Mouse (Mus musculus): Measurements from ENCODE around the gene Mex3d. TPM values are rescaled to one million over a fixed set of nuclear protein-coding genes. Genes with fewer than 3 reads are reported as not detected.

Mex3d gene
- polyA plus RNA-seq, 2 experiments: 8.2 to 44.0 TPM

DNA sequence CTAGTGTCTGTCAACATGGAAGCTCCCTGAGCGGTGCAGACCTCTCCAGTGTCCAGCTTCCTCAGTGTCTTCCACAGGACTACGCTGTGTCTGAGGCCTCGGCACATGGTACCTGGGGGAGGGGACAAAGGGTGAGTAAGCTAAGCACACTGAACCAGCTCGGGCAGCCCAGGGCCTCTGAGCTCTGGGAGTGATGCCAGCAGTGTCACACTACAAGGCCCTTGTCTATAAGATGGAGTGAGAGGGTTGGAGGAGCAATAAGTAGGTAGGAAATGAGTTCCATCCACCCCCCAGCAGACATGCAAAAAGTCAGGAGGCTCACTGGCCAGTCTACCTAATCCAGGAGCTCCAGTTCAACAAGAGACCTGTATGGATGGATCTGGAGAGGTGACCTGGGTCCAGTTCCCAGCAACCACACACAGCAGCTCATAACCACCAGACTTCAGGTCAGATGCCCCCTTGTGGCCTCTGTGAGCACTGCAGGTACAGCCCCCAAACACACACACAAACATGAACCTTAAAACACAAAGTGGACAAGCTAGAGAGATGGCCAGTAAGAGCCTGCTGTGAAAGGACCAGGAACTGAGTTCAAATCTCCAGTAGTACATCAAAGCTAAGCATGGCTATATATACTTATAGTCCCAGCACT lies 15.7 kb upstream of the Mex3d start:
- 93% methylated on average over 4 of the region's 4 CpGs for WGBS

DNA sequence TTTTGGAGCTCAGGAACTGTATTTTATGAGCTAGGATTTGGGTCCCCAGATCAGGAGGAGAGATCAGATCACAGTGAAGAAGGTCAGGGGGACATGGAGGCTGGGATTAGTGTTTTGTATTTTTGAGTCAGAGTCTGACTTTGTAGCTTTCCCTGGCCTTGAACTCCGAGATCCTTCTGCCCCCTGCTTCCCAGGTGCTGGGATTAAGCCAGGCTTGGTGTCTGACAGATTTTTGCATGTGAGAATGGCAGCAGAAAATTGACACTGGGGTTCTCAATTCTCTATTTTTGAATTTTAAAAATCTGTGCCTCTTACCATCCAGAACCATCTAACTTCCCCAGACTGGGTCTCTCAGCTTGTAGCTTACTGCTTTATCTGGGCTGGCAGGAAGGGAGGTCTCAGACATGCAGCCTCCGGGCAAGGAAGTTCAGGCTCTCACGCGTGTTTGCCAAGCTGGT lies 13.3 kb upstream of the Mex3d start:
- DNase-seq (ENCODE audit: low spot score) (no peak), ATAC-seq (ENCODE audit: low FRiP score, low read depth) (no peak)
- Histone ChIP-seq H3K27me3 (ENCODE audit: control insufficient read depth, insufficient read depth, low read length) (no peaks in the 10 kb centered on the region), H3K4me3 (replicated peaks; ENCODE audit: low read length) (peak overlapping the region; percentile 83), H3K4me2 (replicated peaks; ENCODE audit: low read depth, low read length, severe bottlenecking) (peak overlapping the region; percentile 53; the same call in 1 of the 2 replicates), H3K36me3 (ENCODE audit: control insufficient read depth, insufficient read depth, low read length) (peaks cover 49% of the 10 kb centered on the region), H3K9ac (ENCODE audit: low read depth, low read length, severe bottlenecking) (0 out of 2 replicates have a peak overlapping the region, but pooled peaks have one; percentile 40), H3K9me3 (ENCODE audit: control insufficient read depth, low read length) (no peaks in the 10 kb centered on the region), H3K4me1 (ENCODE audit: control insufficient read depth, insufficient read depth, low read length) (peaks cover 23% of the 10 kb centered on the region), H3K27ac (replicated peaks; ENCODE audit: low read depth, low read length) (no peak overlapping the region; the same call in 1 of the 2 replicates)
- 79% methylated on average over 4 of the region's 4 CpGs for WGBS
- TF ChIP-seq POLR2A (IDR thresholded peaks at IDR 0.05; ENCODE audit: borderline replicate concordance, extremely low read depth, insufficient read depth, insufficient read length): no peak

More for the DNA sequence above, 15.7 kb upstream of the Mex3d start:
- Histone ChIP-seq H3K4me2 (replicated peaks; ENCODE audit: low read depth, low read length, severe bottlenecking) (no peak overlapping the region), H3K27ac (replicated peaks; ENCODE audit: low read depth, low read length) (no peak overlapping the region), H3K9me3 (ENCODE audit: control insufficient read depth, low read length) (no peaks in the 10 kb centered on the region), H3K9ac (ENCODE audit: low read depth, low read length, severe bottlenecking) (no peak overlapping the region), H3K27me3 (ENCODE audit: control insufficient read depth, insufficient read depth, low read length) (no peaks in the 10 kb centered on the region), H3K36me3 (ENCODE audit: control insufficient read depth, insufficient read depth, low read length) (peaks cover 32% of the 10 kb centered on the region), H3K4me1 (ENCODE audit: control insufficient read depth, insufficient read depth, low read length) (peaks cover 19% of the 10 kb centered on the region), H3K4me3 (replicated peaks; ENCODE audit: low read length) (no peak overlapping the region)
- ATAC-seq (ENCODE audit: low FRiP score, low read depth) (no peak), DNase-seq (ENCODE audit: low spot score) (no peak)
- no peak for TF ChIP-seq POLR2A (IDR thresholded peaks at IDR 0.05; ENCODE audit: borderline replicate concordance, extremely low read depth, insufficient read depth, insufficient read length)

DNA sequence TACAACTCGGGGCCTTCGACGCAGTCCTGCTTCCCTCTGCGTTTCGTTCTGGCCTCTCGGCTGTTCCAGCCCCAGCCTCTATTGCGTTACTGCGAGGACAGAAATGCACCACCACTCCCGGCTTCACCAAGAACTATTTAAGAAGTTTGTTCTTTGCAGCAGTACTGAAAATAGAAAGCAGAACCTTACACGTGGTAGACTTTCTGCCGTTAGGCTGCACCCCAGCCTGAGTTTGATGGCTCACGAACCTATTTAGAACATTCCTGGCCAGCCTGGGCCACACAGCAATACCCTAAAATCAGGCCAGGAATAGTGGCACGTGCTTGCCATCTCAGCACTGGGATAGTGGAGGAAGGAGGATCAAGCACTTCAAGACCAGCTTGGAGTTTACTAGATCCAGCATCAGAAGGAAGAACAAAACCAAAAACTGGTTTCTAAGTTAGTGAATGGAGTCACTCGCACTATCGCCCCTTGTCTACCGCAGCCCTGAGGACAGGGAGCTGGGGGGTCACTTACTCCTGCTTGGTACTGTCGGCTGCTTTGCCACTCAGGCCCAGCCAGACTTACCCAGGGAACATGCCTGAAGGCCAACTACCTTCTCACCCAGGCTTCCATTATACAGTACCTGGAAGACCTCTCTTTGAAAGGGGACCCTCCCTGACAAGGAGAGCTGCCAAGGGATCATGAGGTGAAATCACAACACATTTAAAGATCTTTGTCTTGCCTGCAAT lies 12.7 kb upstream of the Mex3d start:
- 13% methylated on average over 17 of the region's 17 CpGs for WGBS
- Histone ChIP-seq H3K4me2 (replicated peaks; ENCODE audit: low read depth, low read length, severe bottlenecking) (peak overlapping the region; percentile 53), H3K4me3 (replicated peaks; ENCODE audit: low read length) (peak overlapping the region; percentile 83), H3K27me3 (ENCODE audit: control insufficient read depth, insufficient read depth, low read length) (no peaks in the 10 kb centered on the region), H3K4me1 (ENCODE audit: control insufficient read depth, insufficient read depth, low read length) (peaks cover 19% of the 10 kb centered on the region), H3K36me3 (ENCODE audit: control insufficient read depth, insufficient read depth, low read length) (peaks cover 55% of the 10 kb centered on the region), H3K27ac (replicated peaks; ENCODE audit: low read depth, low read length) (peak overlapping the region; percentile 70), H3K9ac (ENCODE audit: low read depth, low read length, severe bottlenecking) (peak overlapping the region; percentile 40), H3K9me3 (ENCODE audit: control insufficient read depth, low read length) (no peaks in the 10 kb centered on the region)
- DNase-seq (ENCODE audit: low spot score) (no peak), ATAC-seq (ENCODE audit: low FRiP score, low read depth) (no peak)
- no peak for TF ChIP-seq POLR2A (IDR thresholded peaks at IDR 0.05; ENCODE audit: borderline replicate concordance, extremely low read depth, insufficient read depth, insufficient read length)

DNA sequence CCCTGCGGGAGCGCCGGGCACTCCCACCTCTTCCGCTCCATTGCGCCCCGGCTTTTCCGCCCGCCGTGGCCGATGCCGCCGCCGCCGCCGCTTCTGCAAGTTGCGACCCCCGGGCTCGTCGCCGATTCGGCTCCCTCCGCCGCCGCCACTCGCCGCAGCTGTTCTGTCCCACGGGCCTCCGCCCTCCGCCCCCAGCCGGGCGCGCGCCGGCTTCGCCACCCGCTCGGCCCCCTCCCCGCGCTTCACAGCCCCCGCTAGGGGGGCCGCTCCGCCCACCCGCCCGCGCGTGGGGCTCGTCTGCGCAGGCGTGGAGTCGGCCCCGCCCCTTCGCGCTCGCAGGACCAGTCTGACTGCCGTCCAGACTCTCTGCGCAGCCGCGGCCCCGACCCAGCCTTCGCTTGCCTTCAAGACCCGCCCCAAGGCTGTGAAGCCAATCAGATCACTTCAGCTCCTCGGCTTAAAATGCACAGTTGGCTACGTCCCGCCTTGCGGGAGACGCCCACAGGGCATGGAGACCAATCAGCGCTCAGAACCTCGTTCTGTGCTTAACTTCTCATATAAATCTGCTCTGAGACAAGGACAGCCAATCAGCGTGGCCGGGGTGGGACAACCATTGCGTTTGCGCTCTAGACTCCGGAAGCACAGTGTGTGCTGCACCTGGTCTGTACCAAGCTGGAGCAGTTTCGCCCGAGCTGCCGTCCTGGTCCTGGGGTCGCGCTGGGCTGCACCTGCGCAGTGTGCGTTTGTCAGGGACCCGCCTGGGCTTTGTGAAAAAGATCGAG lies 11.9 kb upstream of the Mex3d start, which contains the start of gene Mbd3:
Mbd3 (minus strand) TSS at position 360 of the 782 bp plus-strand sequence.
- ATAC-seq (ENCODE audit: low FRiP score, low read depth) (peak; percentile 95), DNase-seq (ENCODE audit: low spot score) (peak; percentile 99)
- WGBS: 1% methylated on average over 73 of the region's 82 CpGs
- H3K4me2 ChIP-seq (replicated peaks; ENCODE audit: low read depth, low read length, severe bottlenecking): peak within 1 kb of the TSS; percentile 77
- TF ChIP-seq POLR2A (IDR thresholded peaks at IDR 0.05; ENCODE audit: borderline replicate concordance, extremely low read depth, insufficient read depth, insufficient read length): peak; percentile 84; the same call in 1 of the 2 replicates
- H3K9ac ChIP-seq (ENCODE audit: low read depth, low read length, severe bottlenecking): peak within 1 kb of the TSS; percentile 93
- peak within 1 kb of the TSS; percentile 98 for H3K27ac ChIP-seq (replicated peaks; ENCODE audit: low read depth, low read length)
- peak within 1 kb of the TSS; percentile 83 for H3K4me3 ChIP-seq (replicated peaks; ENCODE audit: low read length)
- peaks cover 19% of the 10 kb centered on the region for H3K4me1 ChIP-seq (ENCODE audit: control insufficient read depth, insufficient read depth, low read length)
- H3K9me3 ChIP-seq (ENCODE audit: control insufficient read depth, low read length): no peaks in the 10 kb centered on the region
- no peaks in the 10 kb centered on the region for H3K27me3 ChIP-seq (ENCODE audit: control insufficient read depth, insufficient read depth, low read length)
- H3K36me3 ChIP-seq (ENCODE audit: control insufficient read depth, insufficient read depth, low read length): peaks cover 63% of the 10 kb centered on the region

DNA sequence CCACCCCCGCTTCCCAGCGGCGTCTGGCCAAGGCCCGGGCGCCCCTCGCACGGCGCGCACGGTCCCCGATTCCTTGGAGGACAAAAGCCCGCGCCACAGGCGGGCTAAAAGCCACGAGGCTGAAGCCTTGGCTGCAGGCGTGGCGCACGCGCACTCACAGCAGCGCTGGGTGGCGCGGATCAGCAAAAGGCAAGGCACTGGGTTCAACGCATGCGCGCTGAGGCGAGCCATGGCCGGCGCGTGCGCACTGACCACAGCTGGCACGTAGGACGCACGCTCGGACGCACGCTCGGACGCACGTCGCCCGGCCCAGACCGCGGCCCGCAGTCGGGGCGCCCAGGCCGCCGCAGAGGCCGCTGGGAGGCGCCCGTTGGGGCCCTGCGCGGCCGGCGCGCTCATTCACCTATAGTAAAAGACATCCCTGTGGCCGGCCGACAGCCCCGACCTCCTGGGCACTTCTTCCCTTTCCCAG lies 11.3 kb upstream of the Mex3d start:
- H3K27me3 ChIP-seq (ENCODE audit: control insufficient read depth, insufficient read depth, low read length): no peaks in the 10 kb centered on the region
- TF ChIP-seq POLR2A (IDR thresholded peaks at IDR 0.05; ENCODE audit: borderline replicate concordance, extremely low read depth, insufficient read depth, insufficient read length): peak; percentile 55; the same call in 1 of the 2 replicates
- H3K4me1 ChIP-seq (ENCODE audit: control insufficient read depth, insufficient read depth, low read length): peaks cover 19% of the 10 kb centered on the region
- WGBS: under 1% methylated on average over 46 of the region's 59 CpGs
- peaks cover 66% of the 10 kb centered on the region for H3K36me3 ChIP-seq (ENCODE audit: control insufficient read depth, insufficient read depth, low read length)
- peak overlapping the region; percentile 93 for H3K9ac ChIP-seq (ENCODE audit: low read depth, low read length, severe bottlenecking)
- H3K4me2 ChIP-seq (replicated peaks; ENCODE audit: low read depth, low read length, severe bottlenecking): peak overlapping the region; percentile 77
- peak; percentile 98 for DNase-seq (ENCODE audit: low spot score)
- H3K4me3 ChIP-seq (replicated peaks; ENCODE audit: low read length): peak overlapping the region; percentile 83
- peak; percentile 75 for ATAC-seq (ENCODE audit: low FRiP score, low read depth)
- H3K27ac ChIP-seq (replicated peaks; ENCODE audit: low read depth, low read length): peak overlapping the region; percentile 98
- no peaks in the 10 kb centered on the region for H3K9me3 ChIP-seq (ENCODE audit: control insufficient read depth, low read length)
